Mouse (Mus musculus) retina, postnatal 1 day (tissue): ENCODE measurements around the gene Fam57a.

Source experiments
- DNase-seq: peaks from one replicate; pipeline ENCODE4 v3.0.0-alpha.2; 2012

Fam57a gene

DNA sequence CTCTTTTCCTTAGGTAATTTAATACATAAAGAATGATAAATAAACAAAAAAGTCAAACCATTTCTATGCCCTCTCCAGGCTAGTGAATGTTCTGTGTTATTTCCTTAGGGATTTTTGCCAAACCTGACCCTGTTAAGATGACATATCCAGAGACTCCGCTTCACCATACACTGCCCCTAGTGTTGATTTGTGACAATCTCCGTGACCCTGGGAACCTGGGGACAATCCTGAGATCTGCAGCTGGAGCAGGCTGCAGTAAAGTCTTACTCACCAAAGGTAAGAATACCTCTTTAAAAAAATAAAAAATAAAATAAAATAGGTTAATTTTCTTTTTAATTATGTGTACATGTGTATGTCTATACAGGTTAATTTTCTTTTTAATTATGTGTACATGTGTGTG is 67.8 kb downstream of the Fam57a start:
- DNase-seq, result peak; percentile 27

DNA sequence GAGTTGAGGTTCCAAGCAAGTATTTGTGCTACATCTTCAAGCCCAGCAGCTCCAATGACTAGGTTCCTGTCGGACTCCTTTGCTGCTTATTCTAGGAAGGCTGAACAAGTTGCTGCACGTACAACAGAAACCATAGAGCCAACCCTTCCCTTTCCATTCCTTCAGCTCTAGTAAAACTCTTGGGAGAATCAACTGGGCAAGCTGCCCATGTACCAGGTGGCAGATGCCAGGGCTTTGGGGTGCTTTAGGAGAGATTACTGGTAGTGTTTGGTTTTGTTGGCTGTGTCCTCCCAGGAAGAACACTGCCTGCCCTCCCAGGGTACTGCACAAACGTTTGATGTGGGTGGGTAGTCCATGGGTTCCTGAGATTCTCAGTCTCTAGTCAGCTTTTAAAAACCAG is 72.6 kb downstream of the Fam57a start:
- no peak for DNase-seq

GRCm38 (mm10) chr11:76253145-76253917 is 73.9 kb downstream of the Fam57a start:
- peak; percentile 85 for DNase-seq

DNA sequence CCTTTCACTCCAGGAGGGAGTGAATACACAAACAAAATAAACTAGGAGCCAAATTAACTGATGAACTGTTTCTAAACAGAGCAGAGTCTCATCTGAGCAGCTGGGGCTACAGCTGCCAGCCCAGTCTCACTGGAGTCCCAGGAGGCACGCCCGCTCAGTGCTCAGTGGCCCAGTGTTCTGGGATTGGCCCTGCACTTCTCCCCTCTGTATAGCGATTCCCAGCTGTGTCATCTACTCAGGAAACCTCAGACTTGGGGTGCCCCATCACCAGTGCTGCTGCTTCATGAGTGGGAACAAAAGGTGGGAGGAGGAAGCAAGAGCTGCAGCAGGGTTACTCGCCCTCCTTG is 74.4 kb downstream of the Fam57a start:
- no peak for DNase-seq

DNA sequence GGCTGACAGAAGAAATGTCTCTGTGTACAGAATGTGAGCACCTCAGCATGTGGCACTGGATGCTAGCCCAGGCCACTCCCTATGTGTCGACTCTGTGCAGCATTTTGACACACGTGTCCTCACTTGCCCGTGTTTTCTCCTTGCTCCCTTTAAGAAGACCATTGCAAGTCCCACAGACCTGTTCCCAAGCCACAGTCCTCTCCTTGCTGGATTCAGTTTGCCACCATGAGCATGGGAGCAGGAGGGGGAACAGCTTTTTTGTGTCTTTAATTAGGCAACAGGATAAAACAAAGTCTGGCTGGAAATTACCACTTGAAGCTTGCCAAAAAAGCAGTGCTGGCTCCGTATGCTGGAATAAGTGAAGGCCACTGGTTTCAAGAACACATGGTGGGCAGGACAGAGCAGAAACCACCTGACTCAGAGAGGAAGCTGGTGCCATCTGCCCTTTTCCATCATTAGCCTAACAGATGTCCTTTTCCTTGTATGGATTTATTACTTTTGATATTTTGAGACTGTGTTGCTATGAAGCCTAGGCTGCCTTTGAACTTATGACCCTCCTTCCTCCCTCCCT is 76.0 kb downstream of the Fam57a start:
- peak; percentile 49 for DNase-seq

GRCm38 (mm10) chr11:76256129-76256528 is 76.7 kb downstream of the Fam57a start:
- DNase-seq, result no peak

DNA sequence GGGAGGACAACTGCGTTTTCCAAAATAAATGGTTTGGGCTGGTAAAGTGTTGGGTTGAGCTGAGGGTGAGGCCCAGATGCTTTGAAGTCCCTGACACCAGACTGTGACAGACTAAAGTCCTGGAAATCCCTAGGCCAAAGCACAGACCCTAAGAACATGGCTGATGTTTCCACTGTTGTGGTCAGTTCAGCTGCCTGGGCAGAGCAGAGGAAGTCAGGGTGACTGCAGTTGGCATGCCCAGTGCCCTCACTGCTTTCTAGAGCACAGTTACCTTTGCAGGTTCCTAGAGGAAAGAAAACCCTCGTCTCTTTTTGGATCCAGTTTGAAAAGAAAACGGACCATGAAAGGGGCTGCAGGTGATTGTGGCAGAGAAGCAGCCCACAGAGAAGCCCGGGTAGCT is 77.9 kb downstream of the Fam57a start:
- no peak for DNase-seq

GRCm38 (mm10) chr11:76258511-76258910 is 79.0 kb downstream of the Fam57a start:
- no peak for DNase-seq

GRCm38 (mm10) chr11:76260208-76261050 is 81.0 kb downstream of the Fam57a start:
- peak; percentile 46 for DNase-seq

- DNase-seq, result no peak
Observed at GRCm38 (mm10) chr11:76261224-76261623, 81.8 kb downstream of the Fam57a start.

DNA sequence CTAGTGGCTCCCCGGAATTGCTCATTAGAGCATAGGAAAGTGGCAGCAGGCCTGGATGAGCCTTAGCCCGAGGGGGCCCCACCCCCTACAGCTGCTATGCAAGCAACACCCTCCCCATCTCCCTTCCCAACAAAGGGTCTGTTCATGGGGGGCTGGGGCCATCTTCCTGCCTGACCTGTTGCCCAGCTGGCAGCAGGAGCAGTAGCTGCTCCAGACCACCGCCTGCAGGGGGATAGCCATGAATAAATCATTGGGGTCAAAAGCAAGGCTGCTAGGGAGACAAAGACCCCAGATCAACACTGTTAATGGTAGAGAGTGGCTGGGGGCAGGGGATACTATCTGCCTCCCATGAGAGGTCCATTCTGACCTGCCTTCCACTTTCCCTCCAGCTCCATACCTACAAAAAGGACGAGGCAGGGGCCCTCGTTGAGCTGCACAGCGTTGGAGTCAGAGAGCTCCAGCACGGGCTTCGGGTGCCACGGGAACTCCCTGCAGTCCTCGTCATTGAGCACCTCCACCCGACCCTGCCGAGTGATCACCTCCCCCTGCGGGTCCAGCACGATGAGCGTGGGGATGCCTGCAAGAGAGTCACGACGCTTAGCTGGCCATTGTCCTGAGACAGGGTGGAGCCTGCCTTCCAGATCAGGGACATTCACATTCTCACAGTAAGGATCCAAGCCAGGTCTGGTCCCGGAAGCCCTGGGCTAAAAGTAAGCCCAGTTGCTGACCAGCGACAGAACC is 83.3 kb downstream of the Fam57a start:
- peak; percentile 90 for DNase-seq
